Mouse (Mus musculus) heart, embryonic 15.5 days (tissue): ENCODE data around the gene Susd4. TPM values are rescaled to one million over a fixed set of nuclear protein-coding genes. Genes with fewer than 3 reads are reported as not detected.

Source experiments
- ATAC-seq: fragments of 200-750 bp; cut with Nextera tagmentation; replicated peaks from 2 replicates; pipeline ENCODE4 v1.8.0; 2017; ENCODE audit warnings: low read depth, moderate TSS enrichment; ENCODE audit not compliant: insufficient number of reproducible peaks, insufficient read depth, low FRiP score
- H3K27ac ChIP-seq: fragments of 300-500 bp; sonication (generic); 2 replicates; pipeline ENCODE4 v1.5.1; 2015; ENCODE audit warnings: mild to moderate bottlenecking, inconsistent platforms
- H3K27me3 ChIP-seq: fragments of 300-500 bp; sonication (generic); 2 replicates; pipeline ENCODE4 v1.6.1; 2015; ENCODE audit warnings: inconsistent platforms
- H3K36me3 ChIP-seq: fragments of 300-500 bp; sonication (generic); 2 replicates; pipeline ENCODE4 v1.6.1; 2015; ENCODE audit warnings: mild to moderate bottlenecking, inconsistent platforms
- H3K4me1 ChIP-seq: fragments of 300-500 bp; sonication (generic); replicated peaks from 2 replicates; pipeline ENCODE4 v1.6.1; 2015; ENCODE audit warnings: inconsistent platforms
- H3K4me2 ChIP-seq: fragments of 300-500 bp; sonication (generic); 2 replicates; pipeline ENCODE4 v1.6.1; 2015; ENCODE audit warnings: inconsistent platforms, mild to moderate bottlenecking, moderate library complexity
- H3K4me3 ChIP-seq: fragments of 300-500 bp; sonication (generic); 2 replicates; pipeline ENCODE4 v1.5.1; 2015; ENCODE audit warnings: mild to moderate bottlenecking, inconsistent platforms
- H3K9ac ChIP-seq: fragments of 300-500 bp; sonication (generic); 2 replicates; pipeline ENCODE4 v1.6.1; 2015; ENCODE audit warnings: mild to moderate bottlenecking, inconsistent platforms
- H3K9me3 ChIP-seq: fragments of 300-500 bp; sonication (generic); replicated peaks from 2 replicates; pipeline ENCODE4 v1.6.1; 2016; ENCODE audit warnings: inconsistent platforms
- WGBS: fragments of 180-500 bp; shearing (Covaris S2); methylation state at CpG from one replicate; pipeline ENCODE4 v1.1.7; 2015; ENCODE audit warnings: mixed read lengths; 5-methylcytosine and 5-hydroxymethylcytosine counted together
- polyA plus RNA-seq: library from polyadenylated mRNA; unstranded; fragments of >200 nt; fragmentation: Nextera tagmentation; extraction: Ambion mirVana; gene quantifications from 2 replicates; pipeline ENCODE4 v1.2.1, GENCODE M21; 2015

Gene Susd4
- polyA plus RNA-seq, 1 experiment from 2014 or later = 4.1 TPM

DNA sequence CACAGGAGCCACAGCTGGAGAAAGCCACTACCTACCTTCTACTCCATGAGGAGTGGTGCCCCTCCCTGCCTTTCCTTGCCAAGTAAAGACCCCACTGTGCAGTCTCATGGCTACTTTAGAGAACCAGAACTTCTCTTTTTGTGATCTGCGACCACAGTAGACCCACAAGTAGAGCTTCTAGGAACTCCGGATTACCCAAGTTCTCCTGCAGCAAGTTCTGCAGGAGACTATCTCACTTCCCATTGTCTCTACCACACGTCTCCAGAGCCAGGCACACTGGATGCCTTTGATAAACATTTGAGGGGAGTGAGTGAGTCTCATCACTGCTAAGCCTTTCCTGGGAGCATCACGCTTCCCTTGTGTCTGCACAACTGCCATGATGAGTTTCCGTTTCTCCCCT lies 8.8 kb upstream of the Susd4 start:
- no peak overlapping the region for H3K27ac ChIP-seq
- 69% methylated on average over 5 of the region's 5 CpGs for WGBS
- ATAC-seq = no peak

DNA sequence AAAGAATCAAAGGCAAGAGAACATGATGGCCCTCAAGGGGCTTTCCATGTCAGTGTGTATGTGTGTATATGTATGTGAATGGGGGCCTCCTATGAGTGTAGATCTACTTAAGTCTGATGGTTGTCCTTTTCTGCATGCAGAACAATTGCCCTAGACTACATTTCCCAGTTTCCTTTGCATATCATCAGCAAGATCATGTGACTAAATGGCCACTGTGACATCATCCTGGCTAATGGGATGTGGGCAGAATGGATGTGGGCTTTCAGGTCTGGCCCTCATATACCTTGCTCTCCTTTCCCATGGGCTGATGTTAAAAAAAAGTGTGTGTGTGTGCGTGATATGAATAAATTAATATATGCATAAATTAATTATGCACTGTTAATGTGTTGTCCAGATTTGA lies 4.9 kb upstream of the Susd4 start:
- H3K4me2 ChIP-seq = no peak overlapping the region
- H3K36me3 ChIP-seq = no peaks in the 10 kb centered on the region
- H3K4me1 ChIP-seq = peaks cover 5% of the 10 kb centered on the region; the same call in 1 of the 2 replicates
- no peak overlapping the region for H3K4me3 ChIP-seq
- no peak overlapping the region for H3K27ac ChIP-seq
- 87% methylated on average over 1 of the region's 1 CpGs for WGBS
- no peaks in the 10 kb centered on the region for H3K9me3 ChIP-seq
- H3K9ac ChIP-seq = no peak overlapping the region
- no peak for ATAC-seq
- H3K27me3 ChIP-seq = 0 out of 2 replicates have a peak, but pooled peaks cover 4% of the 10 kb centered on the region

More for the DNA sequence above, 8.8 kb upstream of the Susd4 start:
- Histone ChIP-seq H3K27me3 (no peaks in the 10 kb centered on the region), H3K9ac (no peak overlapping the region), H3K9me3 (no peaks in the 10 kb centered on the region), H3K4me3 (no peak overlapping the region), H3K4me1 (no peaks in the 10 kb centered on the region), H3K36me3 (no peaks in the 10 kb centered on the region), H3K4me2 (no peak overlapping the region)

DNA sequence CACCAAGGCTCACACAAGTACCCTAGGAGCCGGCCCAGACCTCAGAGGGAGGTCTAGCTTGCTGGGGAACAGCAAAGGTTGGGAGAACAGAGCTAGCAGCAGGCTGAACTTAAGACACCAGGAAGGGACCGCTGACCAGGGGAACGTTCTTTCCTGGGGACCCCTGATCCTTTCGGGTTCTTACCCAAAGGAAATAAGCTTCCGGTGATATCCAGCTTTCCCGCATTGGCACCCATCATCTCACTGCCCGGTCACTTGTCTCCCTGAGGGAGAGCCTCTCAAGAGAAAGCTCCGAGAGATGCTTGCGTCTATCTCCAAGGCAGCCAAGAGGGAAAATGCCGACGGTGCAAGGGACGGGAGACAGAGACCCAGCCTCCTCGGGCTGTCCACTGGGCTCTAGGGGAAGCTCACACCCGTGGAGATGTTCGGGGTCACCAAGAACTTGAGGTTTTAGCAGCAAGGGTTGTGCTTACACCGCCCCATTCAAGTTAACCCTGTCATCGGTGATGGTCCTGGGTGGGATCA lies 407 bp upstream of the Susd4 start:
- Histone ChIP-seq H3K4me2 (peak overlapping the region; percentile 97), H3K27ac (no peak overlapping the region), H3K4me3 (peak overlapping the region; percentile 71), H3K36me3 (no peaks in the 10 kb centered on the region), H3K4me1 (peaks cover 15% of the 10 kb centered on the region), H3K9me3 (no peaks in the 10 kb centered on the region), H3K9ac (peak overlapping the region; percentile 58), H3K27me3 (peaks cover 18% of the 10 kb centered on the region)
- no peak for ATAC-seq
- 15% methylated on average over 17 of the region's 17 CpGs for WGBS

DNA sequence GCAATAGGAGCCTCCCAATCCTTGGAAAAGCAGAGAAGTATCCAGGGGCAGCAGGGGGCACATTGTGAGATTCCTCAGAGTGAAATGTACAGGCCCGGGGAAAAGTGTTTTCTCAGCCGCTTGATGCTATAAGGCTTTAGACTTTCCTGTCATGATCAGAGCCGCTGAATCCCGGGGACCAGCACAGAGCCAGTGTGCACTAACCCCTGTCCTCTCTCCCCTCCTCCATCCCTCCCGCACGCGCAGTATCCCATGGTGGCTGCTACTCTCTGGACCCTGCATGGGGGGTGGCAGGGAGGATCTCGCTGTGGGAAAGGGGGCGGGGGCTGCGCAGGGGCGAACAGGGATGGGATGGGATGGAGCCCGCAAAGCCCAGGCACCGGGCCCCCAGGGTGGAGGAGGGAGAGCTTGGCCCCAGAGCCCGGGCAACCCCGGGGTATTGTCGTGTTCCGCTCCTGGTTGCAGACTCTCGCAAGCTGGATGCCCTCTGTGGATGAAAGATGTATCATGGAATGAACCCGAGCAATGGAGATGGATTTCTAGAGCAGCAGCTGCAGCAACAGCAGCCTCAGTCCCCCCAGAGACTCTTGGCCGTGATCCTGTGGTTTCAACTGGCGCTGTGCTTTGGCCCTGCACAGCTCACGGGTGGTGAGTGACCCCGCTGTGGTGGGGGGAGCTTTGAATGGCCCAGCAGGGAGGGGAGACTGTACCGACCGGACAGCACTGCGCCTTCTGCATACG lies 1.1 kb downstream of the Susd4 start:
- WGBS = 5% methylated on average over 27 of the region's 27 CpGs

DNA sequence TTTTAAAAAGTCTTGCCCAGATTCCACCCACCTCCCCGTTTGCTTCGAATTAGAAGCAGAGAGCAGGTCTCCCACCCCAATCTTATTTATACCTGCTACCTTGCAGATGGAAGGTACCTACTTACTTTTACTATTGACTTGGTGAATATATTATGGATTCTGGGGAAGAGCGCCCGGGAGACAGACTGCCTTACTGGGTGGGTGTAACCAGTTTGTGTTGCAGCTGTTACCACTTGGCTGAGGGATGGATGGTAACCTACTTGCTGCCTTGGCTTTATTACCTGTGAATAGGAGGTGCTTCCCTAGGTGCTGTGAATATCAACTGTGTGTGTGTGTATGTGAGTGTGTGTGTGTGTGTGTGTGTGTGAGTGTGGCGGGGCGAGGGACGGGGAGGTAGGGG lies 11.9 kb downstream of the Susd4 start:
- ATAC-seq = no peak
- Histone ChIP-seq H3K27ac (no peak overlapping the region), H3K9me3 (no peaks in the 10 kb centered on the region), H3K9ac (no peak overlapping the region), H3K36me3 (no peaks in the 10 kb centered on the region), H3K4me3 (no peak overlapping the region), H3K27me3 (no peaks in the 10 kb centered on the region), H3K4me2 (no peak overlapping the region), H3K4me1 (peaks cover 12% of the 10 kb centered on the region)
- 82% methylated on average over 7 of the region's 7 CpGs for WGBS

More for the DNA sequence above, 1.1 kb downstream of the Susd4 start:
- H3K4me2 ChIP-seq = peak overlapping the region; percentile 97
- no peaks in the 10 kb centered on the region for H3K36me3 ChIP-seq
- peak overlapping the region; percentile 71 for H3K4me3 ChIP-seq
- no peaks in the 10 kb centered on the region for H3K9me3 ChIP-seq
- no peak overlapping the region for H3K27ac ChIP-seq
- peak; percentile 27; the same call in 1 of the 2 replicates for ATAC-seq
- peaks cover 15% of the 10 kb centered on the region for H3K4me1 ChIP-seq
- H3K27me3 ChIP-seq = peaks cover 18% of the 10 kb centered on the region
- H3K9ac ChIP-seq = peak overlapping the region; percentile 58

DNA sequence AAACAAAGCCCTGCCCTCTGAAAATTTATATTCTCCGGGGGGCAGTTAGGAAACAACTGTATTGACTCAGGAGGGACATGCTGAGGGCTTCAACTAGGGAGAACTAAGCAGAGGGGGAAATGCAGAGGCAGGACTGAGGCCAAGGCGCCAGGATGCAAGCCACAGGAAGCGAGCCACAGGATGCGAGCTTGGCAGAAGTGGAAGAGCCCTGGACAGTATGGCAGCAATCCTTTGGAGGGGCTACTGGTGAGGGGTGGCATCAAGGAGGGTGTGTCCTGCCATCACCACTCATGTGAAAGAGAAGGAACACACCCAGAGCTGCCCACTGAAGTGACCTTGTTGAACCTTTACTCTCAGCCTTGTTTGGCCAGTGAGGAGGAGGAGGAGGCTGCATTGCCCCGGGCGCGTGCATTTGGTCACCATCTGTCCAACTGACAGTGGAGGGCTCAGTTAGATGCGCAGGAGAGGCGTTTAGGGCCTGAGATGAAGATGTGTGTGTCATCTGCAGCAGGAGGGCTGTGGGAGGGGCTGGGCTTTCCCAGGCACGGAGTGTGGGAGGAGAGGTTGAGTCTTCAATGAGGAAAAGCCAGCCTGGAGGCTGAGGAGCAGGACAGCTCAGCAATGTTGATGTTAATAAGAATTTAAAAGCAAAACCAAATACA lies 13.2 kb downstream of the Susd4 start:
- no peak overlapping the region for H3K9ac ChIP-seq
- no peaks in the 10 kb centered on the region for H3K36me3 ChIP-seq
- H3K4me2 ChIP-seq = no peak overlapping the region
- ATAC-seq = no peak
- H3K9me3 ChIP-seq = no peaks in the 10 kb centered on the region
- no peaks in the 10 kb centered on the region for H3K27me3 ChIP-seq
- H3K27ac ChIP-seq = no peak overlapping the region
- WGBS = 67% methylated on average over 10 of the region's 10 CpGs
- no peak overlapping the region for H3K4me3 ChIP-seq
- H3K4me1 ChIP-seq = peaks cover 12% of the 10 kb centered on the region

DNA sequence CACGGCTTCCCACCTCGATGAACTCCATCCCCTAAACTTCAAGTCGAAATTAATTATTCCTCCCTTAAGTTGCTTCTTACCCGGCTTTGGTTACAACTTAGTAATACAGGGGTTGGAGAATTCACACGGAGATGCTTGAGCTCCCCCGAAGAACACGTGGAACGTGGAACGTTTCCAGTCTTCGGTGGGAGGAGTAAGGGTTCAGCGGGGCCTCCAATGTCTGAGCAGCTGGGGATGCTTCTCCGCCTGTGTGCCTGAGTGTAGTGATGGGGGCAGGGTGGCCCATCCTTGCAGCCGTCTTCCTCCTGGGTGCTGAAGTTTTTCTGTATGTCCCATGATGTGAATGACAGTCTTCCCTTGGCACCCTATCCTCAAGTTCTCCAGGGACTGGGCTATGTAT lies 14.6 kb downstream of the Susd4 start:
- H3K4me2 ChIP-seq = no peak overlapping the region
- no peaks in the 10 kb centered on the region for H3K36me3 ChIP-seq
- ATAC-seq = no peak
- H3K9ac ChIP-seq = no peak overlapping the region
- H3K4me3 ChIP-seq = no peak overlapping the region
- WGBS = 62% methylated on average over 13 of the region's 13 CpGs
- H3K27me3 ChIP-seq = no peaks in the 10 kb centered on the region
- H3K4me1 ChIP-seq = peaks cover 12% of the 10 kb centered on the region
- H3K9me3 ChIP-seq = no peaks in the 10 kb centered on the region
- H3K27ac ChIP-seq = no peak overlapping the region

DNA sequence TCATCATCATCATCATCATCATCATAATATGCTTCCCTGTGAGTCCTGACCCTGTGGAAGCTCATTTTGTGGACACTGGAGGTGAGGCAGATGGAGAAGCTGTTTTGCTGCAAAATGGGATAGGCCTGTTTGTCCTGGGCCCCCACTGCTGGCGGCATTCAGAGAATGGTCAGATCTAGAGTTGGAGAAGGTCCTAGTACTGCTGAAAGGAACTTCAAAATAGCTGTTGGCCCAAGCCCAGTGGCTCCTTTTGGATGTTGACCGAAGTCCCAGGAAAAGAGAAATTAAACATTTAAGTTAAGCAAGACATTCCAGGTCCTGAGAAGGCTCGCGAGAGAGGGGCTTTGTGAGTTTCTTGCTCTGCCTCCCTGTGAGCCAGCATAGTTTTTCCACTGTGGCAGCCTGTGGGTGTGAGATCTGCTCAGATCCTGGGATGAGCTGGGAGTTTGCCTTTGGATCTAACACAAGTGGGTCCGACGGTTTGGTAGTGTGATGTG lies 15.4 kb downstream of the Susd4 start:
- Histone ChIP-seq H3K4me1 (peaks cover 12% of the 10 kb centered on the region), H3K9me3 (no peaks in the 10 kb centered on the region), H3K4me2 (no peak overlapping the region), H3K27me3 (no peaks in the 10 kb centered on the region), H3K4me3 (no peak overlapping the region), H3K36me3 (no peaks in the 10 kb centered on the region), H3K27ac (no peak overlapping the region), H3K9ac (no peak overlapping the region)
- 65% methylated on average over 6 of the region's 6 CpGs for WGBS
- no peak for ATAC-seq

DNA sequence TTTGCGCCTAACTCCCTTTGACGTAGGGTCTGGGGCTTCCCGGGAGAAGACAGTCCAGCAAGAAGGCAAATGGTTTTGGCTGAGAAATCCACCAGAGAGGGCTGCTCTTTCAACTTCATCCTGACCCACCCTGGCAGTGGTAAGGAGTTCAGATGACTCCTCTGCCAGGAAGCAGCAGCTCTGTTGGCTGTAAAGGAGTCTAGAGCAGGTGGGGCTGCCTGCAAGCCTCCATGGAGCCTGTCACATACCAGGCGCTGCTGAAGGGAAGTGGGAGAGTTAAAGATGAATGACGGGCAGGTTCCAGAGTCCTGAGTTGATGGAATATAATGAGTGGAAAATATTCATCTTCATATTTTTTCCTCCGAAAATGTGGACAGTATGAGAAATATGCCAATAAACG lies 20.1 kb downstream of the Susd4 start:
- H3K4me2 ChIP-seq = no peak overlapping the region
- H3K4me1 ChIP-seq = peaks cover under 1% of the 10 kb centered on the region; the same call in 1 of the 2 replicates
- no peak for ATAC-seq
- H3K9me3 ChIP-seq = no peaks in the 10 kb centered on the region
- H3K27me3 ChIP-seq = no peaks in the 10 kb centered on the region
- H3K4me3 ChIP-seq = no peak overlapping the region
- WGBS = 86% methylated on average over 7 of the region's 7 CpGs
- H3K27ac ChIP-seq = no peak overlapping the region
- no peaks in the 10 kb centered on the region for H3K36me3 ChIP-seq
- H3K9ac ChIP-seq = no peak overlapping the region

DNA sequence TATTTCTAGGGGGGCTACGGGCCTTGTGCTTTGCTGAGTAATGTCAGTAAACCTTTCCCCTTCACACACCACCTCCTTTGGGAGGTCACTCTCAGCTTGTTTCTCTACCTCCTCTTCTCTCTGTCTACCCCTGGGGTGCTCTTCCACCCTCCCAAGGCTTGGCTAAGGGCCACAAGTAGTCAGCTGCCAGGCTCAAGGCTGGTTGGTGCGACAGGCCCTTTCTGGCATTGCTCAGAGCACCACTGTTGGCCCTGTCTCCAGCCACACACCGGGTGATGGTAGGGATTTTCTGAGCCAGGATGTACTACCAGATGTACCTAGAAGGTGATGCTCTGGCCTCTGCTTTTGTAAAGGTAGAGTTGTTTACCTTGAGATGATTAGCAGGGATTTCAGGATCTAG lies 21.1 kb downstream of the Susd4 start:
- no peak overlapping the region for H3K4me3 ChIP-seq
- H3K4me1 ChIP-seq = peaks cover 7% of the 10 kb centered on the region
- no peaks in the 10 kb centered on the region for H3K36me3 ChIP-seq
- no peaks in the 10 kb centered on the region for H3K9me3 ChIP-seq
- WGBS = 77% methylated on average over 3 of the region's 3 CpGs
- H3K9ac ChIP-seq = no peak overlapping the region
- H3K4me2 ChIP-seq = no peak overlapping the region
- ATAC-seq = no peak
- no peaks in the 10 kb centered on the region for H3K27me3 ChIP-seq
- no peak overlapping the region for H3K27ac ChIP-seq

DNA sequence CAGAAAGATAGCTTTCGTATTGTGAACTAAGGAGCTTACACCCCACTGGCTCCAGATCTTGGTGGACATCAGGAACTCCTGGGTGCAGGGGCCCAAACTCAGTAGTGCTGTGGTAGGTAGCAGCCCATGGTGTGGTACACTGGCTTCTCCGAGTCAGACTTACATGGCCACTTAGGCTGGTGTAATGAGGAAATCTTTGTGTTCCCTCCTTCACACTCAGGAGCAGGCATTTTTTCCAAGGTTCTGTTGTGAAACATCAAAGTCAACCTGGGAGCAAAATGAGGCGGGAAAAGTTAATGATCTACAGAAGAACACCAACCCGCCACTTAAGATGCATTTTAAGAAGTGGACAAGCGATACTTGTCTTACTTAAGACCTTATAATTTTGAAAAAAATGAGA lies 21.8 kb downstream of the Susd4 start:
- no peak overlapping the region for H3K9ac ChIP-seq
- ATAC-seq = no peak

More for the DNA sequence above, 21.8 kb downstream of the Susd4 start:
- H3K27ac ChIP-seq = no peak overlapping the region
- H3K36me3 ChIP-seq = no peaks in the 10 kb centered on the region
- WGBS = 86% methylated on average over 5 of the region's 5 CpGs
- H3K9me3 ChIP-seq = no peaks in the 10 kb centered on the region
- no peak overlapping the region for H3K4me2 ChIP-seq
- peaks cover 9% of the 10 kb centered on the region for H3K4me1 ChIP-seq
- H3K4me3 ChIP-seq = no peak overlapping the region
- H3K27me3 ChIP-seq = no peaks in the 10 kb centered on the region
